ENCODE assay signal across 18 mouse cellular contexts in the genomic region with DNA sequence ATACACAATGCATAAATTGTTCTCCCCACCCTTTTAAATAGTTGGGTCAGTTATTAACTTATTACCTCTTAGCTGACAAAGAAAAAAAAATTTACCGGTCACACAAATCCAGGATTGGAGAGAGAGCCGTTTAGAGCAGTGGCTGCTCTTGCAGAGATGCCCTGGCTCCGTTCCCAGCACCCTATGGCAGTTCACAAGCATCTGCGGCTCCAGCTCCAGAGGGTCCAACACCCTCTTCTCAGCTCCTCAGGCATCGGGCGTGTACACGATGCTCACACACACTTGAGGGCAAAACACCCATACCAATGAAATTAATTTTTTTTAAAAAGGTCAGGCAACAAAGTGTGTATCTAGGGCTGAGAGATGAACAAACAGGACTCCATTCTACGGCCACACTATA.
DNase-seq lines count a peak whose midpoint lies in the region; ATAC-seq and TF ChIP-seq lines count a peak whose summit lies in the region.
"Had no signal": no experiment of that assay in that cellular context is flagged by ENCODE, and none has a peak within 500 bp of the region (broad histone marks: within the 10 kb centered on the region; RNA-seq: fewer than 3 reads in every experiment).

No protein-coding gene starts in this region.

- H3K36me3 ChIP-seq in intestine, embryonic 14.5 days (ENCODE audit: control insufficient read depth, insufficient read depth, low read length): no peaks in the 10 kb centered on the region
- no peaks in the 10 kb centered on the region for H3K36me3 ChIP-seq in intestine, postnatal 0 days (ENCODE audit: control insufficient read depth, insufficient read depth)
- H3K36me3 ChIP-seq in limb, embryonic 13.5 days: no peaks in the 10 kb centered on the region
- H3K36me3 ChIP-seq: forebrain, embryonic 15.5 days; hindbrain, embryonic 15.5 days; midbrain, embryonic 12.5 days; neural tube, embryonic 15.5 days had no signal

- no peak overlapping the region for H3K4me3 ChIP-seq in intestine, embryonic 14.5 days (ENCODE audit: low read depth, low read length)
- H3K4me3 ChIP-seq in intestine, postnatal 0 days (ENCODE audit: low read depth, low read length): no peak overlapping the region
- no peak overlapping the region for H3K4me3 ChIP-seq in limb, embryonic 13.5 days
- H3K4me3 ChIP-seq: forebrain, embryonic 15.5 days; gastrocnemius, adult 2 months; hindbrain, embryonic 15.5 days; layer of hippocampus, adult 2 months; left cerebral cortex, adult 2 months; midbrain, embryonic 12.5 days; neural tube, embryonic 15.5 days had no signal

- H3K27ac ChIP-seq in intestine, embryonic 14.5 days (ENCODE audit: low read depth): peak overlapping the region; percentile 30
- no peak overlapping the region for H3K27ac ChIP-seq in intestine, postnatal 0 days (ENCODE audit: low read depth, low read length)
- H3K27ac ChIP-seq in limb, embryonic 13.5 days: peak overlapping the region; percentile 48; the same call in 1 of the 2 replicates
- H3K27ac ChIP-seq: forebrain, embryonic 15.5 days; gastrocnemius, adult 2 months; hindbrain, embryonic 15.5 days; kidney, postnatal 0 days; layer of hippocampus, adult 2 months; left cerebral cortex, adult 2 months; midbrain, embryonic 12.5 days; neural tube, embryonic 15.5 days had no signal

- no peak for DNase-seq in intestine, embryonic 14.5 days (ENCODE audit: low spot score)
- peak; percentile 52 to 64 for DNase-seq in cerebellum, adult 18-20 months
- DNase-seq in cerebellum, postnatal 25 days: peak; percentile 74 to 84
- DNase-seq in right cerebral cortex, postnatal 10 days (ENCODE audit: low spot score in 2 of 2): no peak
- DNase-seq: gastrocnemius, adult 2 months; heart, adult 18-20 months; right cerebral cortex, postnatal 14 days had no signal

- TF ChIP-seq CTCF in intestine, postnatal 0 days (IDR thresholded peaks at IDR 0.05; ENCODE audit: low read depth): no peak

- no peak overlapping the region for H3K4me2 ChIP-seq in intestine, embryonic 14.5 days (ENCODE audit: low read length)
- no peak overlapping the region for H3K4me2 ChIP-seq in intestine, postnatal 0 days (replicated peaks; ENCODE audit: low read depth)
- H3K4me2 ChIP-seq in limb, embryonic 13.5 days (replicated peaks): no peak overlapping the region
- H3K4me2 ChIP-seq: forebrain, embryonic 15.5 days; hindbrain, embryonic 15.5 days; midbrain, embryonic 12.5 days; neural tube, embryonic 15.5 days had no signal

- 74% methylated on average over 8 of the region's 8 CpGs for WGBS in intestine, embryonic 14.5 days
- WGBS in intestine, postnatal 0 days: 62% methylated on average over 8 of the region's 8 CpGs
- 74% methylated on average over 8 of the region's 8 CpGs for WGBS in limb, embryonic 13.5 days

- ATAC-seq in intestine, embryonic 14.5 days (replicated peaks; ENCODE audit: low FRiP score, low TSS enrichment, low read depth): no peak
- ATAC-seq in intestine, postnatal 0 days: no peak
- ATAC-seq in limb, embryonic 13.5 days (ENCODE audit: low FRiP score, low read depth): no peak
- no peak for ATAC-seq in granulocyte monocyte progenitor cell, adult 5-6 weeks (replicated peaks; ENCODE audit: poor library complexity, severe bottlenecking)
- ATAC-seq: forebrain, embryonic 15.5 days; lung, postnatal 0 days had no signal

- H3K9me3 ChIP-seq in intestine, embryonic 14.5 days (ENCODE audit: control insufficient read depth, low read length): no peaks in the 10 kb centered on the region
- no peaks in the 10 kb centered on the region for H3K9me3 ChIP-seq in intestine, postnatal 0 days (ENCODE audit: control insufficient read depth)
- no peaks in the 10 kb centered on the region for H3K9me3 ChIP-seq in limb, embryonic 13.5 days
- H3K9me3 ChIP-seq: forebrain, embryonic 15.5 days; hindbrain, embryonic 15.5 days; midbrain, embryonic 12.5 days; neural tube, embryonic 15.5 days had no signal

- no peaks in the 10 kb centered on the region for H3K27me3 ChIP-seq in intestine, embryonic 14.5 days (replicated peaks; ENCODE audit: control insufficient read depth, insufficient read depth, low read length)
- no peaks in the 10 kb centered on the region for H3K27me3 ChIP-seq in intestine, postnatal 0 days (replicated peaks; ENCODE audit: control insufficient read depth, insufficient read depth, low read length)
- H3K27me3 ChIP-seq in limb, embryonic 13.5 days: no peaks in the 10 kb centered on the region
- H3K27me3 ChIP-seq: forebrain, embryonic 15.5 days; hindbrain, embryonic 15.5 days; midbrain, embryonic 12.5 days; neural tube, embryonic 15.5 days had no signal

- peaks cover 53% of the 10 kb centered on the region for H3K4me1 ChIP-seq in intestine, embryonic 14.5 days (replicated peaks; ENCODE audit: control insufficient read depth, insufficient read depth, low read length)
- H3K4me1 ChIP-seq in intestine, postnatal 0 days (replicated peaks; ENCODE audit: control insufficient read depth, insufficient read depth, low read length): no peaks in the 10 kb centered on the region
- H3K4me1 ChIP-seq in limb, embryonic 13.5 days: peaks cover 67% of the 10 kb centered on the region

- H3K9ac ChIP-seq in intestine, embryonic 14.5 days (ENCODE audit: low read length): no peak overlapping the region
- H3K9ac ChIP-seq in intestine, postnatal 0 days (ENCODE audit: low read depth, low read length): no peak overlapping the region
- H3K9ac ChIP-seq in limb, embryonic 13.5 days: no peak overlapping the region
- H3K9ac ChIP-seq: forebrain, embryonic 15.5 days; hindbrain, embryonic 15.5 days; midbrain, embryonic 12.5 days; neural tube, embryonic 15.5 days had no signal

Comparison
In these comparisons a context has a peak if more than half of its experiments do, and no peak if none do; other contexts are left out.
1. DNase-seq: peak in cerebellum, adult 18-20 months (2 of 2) and cerebellum, postnatal 25 days (2 of 2); none in intestine, embryonic 14.5 days (single experiment) and right cerebral cortex, postnatal 10 days (0 of 2).